18 mouse cellular contexts compared by ENCODE assay signal in the genomic region with DNA sequence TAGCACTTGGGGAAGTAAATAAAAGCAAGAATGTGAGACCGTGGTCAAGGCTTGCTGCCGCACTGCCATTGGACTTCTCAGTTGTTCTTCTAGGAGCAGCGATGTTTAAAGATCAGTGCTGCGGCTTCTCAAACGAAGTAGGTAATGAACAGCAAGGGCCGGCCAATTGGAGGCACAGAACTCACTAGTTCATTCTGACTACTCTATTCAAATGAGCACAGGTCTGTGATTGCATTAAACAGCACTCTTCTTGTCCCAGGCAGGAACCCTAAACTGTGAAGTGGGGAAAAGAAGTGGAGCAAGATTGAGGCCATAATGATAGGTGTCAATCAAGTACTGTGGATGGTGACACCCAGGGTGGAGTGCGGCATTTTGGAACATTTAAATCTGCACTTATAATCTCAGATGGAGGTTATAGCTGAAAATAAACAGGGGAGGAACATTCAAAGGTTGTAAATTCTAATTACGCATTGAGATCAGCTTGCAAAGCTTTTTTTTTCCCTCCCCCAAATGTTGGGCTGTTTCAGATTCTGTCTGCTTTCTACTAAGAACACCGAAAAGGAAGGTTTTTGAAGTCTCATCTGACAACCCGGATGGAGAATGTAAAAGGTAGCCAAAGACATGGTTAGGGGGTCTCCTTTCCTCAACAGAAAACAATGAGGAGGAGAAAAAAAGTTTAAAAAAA.
DNase-seq lines count a peak whose midpoint lies in the region; ATAC-seq and TF ChIP-seq lines count a peak whose summit lies in the region.
"Had no signal": no experiment of that assay in that cellular context is flagged by ENCODE, and none has a peak within 500 bp of the region (broad histone marks: within the 10 kb centered on the region; RNA-seq: fewer than 3 reads in every experiment).

No protein-coding gene starts in this region.

- H3K27ac ChIP-seq in hindbrain, embryonic 11.5 days (ENCODE audit: low read depth, low read length): peak overlapping the region; percentile 93
- no peak overlapping the region for H3K27ac ChIP-seq in hindbrain, embryonic 16.5 days (ENCODE audit: low read depth, low read length)
- H3K27ac ChIP-seq in forebrain, embryonic 10.5 days: peak overlapping the region; percentile 88
- peak overlapping the region; percentile 91 for H3K27ac ChIP-seq in forebrain, postnatal 0 days (ENCODE audit: low read depth, low read length)
- peak overlapping the region; percentile 90 for H3K27ac ChIP-seq in midbrain, embryonic 14.5 days (replicated peaks; ENCODE audit: low read depth, low read length)
- H3K27ac ChIP-seq: stomach, embryonic 15.5 days had no signal

- H3K9me3 ChIP-seq in hindbrain, embryonic 11.5 days (ENCODE audit: control insufficient read depth, low read length): no peaks in the 10 kb centered on the region
- no peaks in the 10 kb centered on the region for H3K9me3 ChIP-seq in hindbrain, embryonic 16.5 days (ENCODE audit: control insufficient read depth, low read length)
- H3K9me3 ChIP-seq in forebrain, embryonic 10.5 days: no peaks in the 10 kb centered on the region
- no peaks in the 10 kb centered on the region for H3K9me3 ChIP-seq in forebrain, postnatal 0 days (ENCODE audit: low read length)
- no peaks in the 10 kb centered on the region for H3K9me3 ChIP-seq in midbrain, embryonic 14.5 days (ENCODE audit: control insufficient read depth, low read length)
- H3K9me3 ChIP-seq: limb, embryonic 10.5 days; stomach, embryonic 15.5 days had no signal

- no peak overlapping the region for H3K4me3 ChIP-seq in hindbrain, embryonic 11.5 days (ENCODE audit: low read depth, low read length)
- no peak overlapping the region for H3K4me3 ChIP-seq in hindbrain, embryonic 16.5 days (ENCODE audit: low read length)
- no peak overlapping the region for H3K4me3 ChIP-seq in forebrain, embryonic 10.5 days
- no peak overlapping the region for H3K4me3 ChIP-seq in forebrain, postnatal 0 days (ENCODE audit: low read depth, low read length)
- no peak overlapping the region for H3K4me3 ChIP-seq in midbrain, embryonic 14.5 days (replicated peaks; ENCODE audit: low read depth, low read length)
- H3K4me3 ChIP-seq: limb, embryonic 10.5 days; stomach, embryonic 15.5 days had no signal

- no peak for DNase-seq in hindbrain, embryonic 11.5 days (ENCODE audit: low spot score)
- DNase-seq in forebrain, embryonic 10.5 days (ENCODE audit: extremely low spot score, low spot score): no peak
- DNase-seq in forebrain, postnatal 0 days: peak; percentile 57
- peak; percentile 40 for DNase-seq in midbrain, embryonic 14.5 days
- DNase-seq in thymus, postnatal 10 days (ENCODE audit: low spot score in 2 of 2): no peak
- DNase-seq: cerebellum, adult 2 months; gastrocnemius, postnatal 14 days; liver, postnatal 0 days; lung, postnatal 10 days; right cerebral cortex, postnatal 25 days; thymus, adult 18-20 months had no signal

- no peaks in the 10 kb centered on the region for H3K27me3 ChIP-seq in hindbrain, embryonic 11.5 days (ENCODE audit: control insufficient read depth, insufficient read depth, low read length)
- no peaks in the 10 kb centered on the region for H3K27me3 ChIP-seq in hindbrain, embryonic 16.5 days (replicated peaks; ENCODE audit: control insufficient read depth, insufficient read depth, low read length)
- no peaks in the 10 kb centered on the region for H3K27me3 ChIP-seq in forebrain, embryonic 10.5 days (ENCODE audit: poor library complexity, severe bottlenecking)
- H3K27me3 ChIP-seq in forebrain, postnatal 0 days (ENCODE audit: insufficient read depth, low read length): no peaks in the 10 kb centered on the region
- no peaks in the 10 kb centered on the region for H3K27me3 ChIP-seq in midbrain, embryonic 14.5 days (ENCODE audit: control insufficient read depth, insufficient read depth, low read length)
- H3K27me3 ChIP-seq: stomach, embryonic 15.5 days had no signal

- H3K9ac ChIP-seq in hindbrain, embryonic 11.5 days (ENCODE audit: low read depth, low read length): no peak overlapping the region
- no peak overlapping the region for H3K9ac ChIP-seq in hindbrain, embryonic 16.5 days (ENCODE audit: low read depth, low read length)
- peak overlapping the region; percentile 47 for H3K9ac ChIP-seq in forebrain, postnatal 0 days
- H3K9ac ChIP-seq in midbrain, embryonic 14.5 days (replicated peaks; ENCODE audit: low read length): no peak overlapping the region
- H3K9ac ChIP-seq: liver, postnatal 0 days; stomach, embryonic 15.5 days had no signal

- WGBS in hindbrain, embryonic 11.5 days: 72% methylated on average over 10 of the region's 10 CpGs
- 63% methylated on average over 10 of the region's 10 CpGs for WGBS in hindbrain, embryonic 16.5 days
- WGBS in forebrain, embryonic 10.5 days: 71% methylated on average over 10 of the region's 10 CpGs
- 34% methylated on average over 10 of the region's 10 CpGs for WGBS in forebrain, postnatal 0 days
- 60% methylated on average over 10 of the region's 10 CpGs for WGBS in midbrain, embryonic 14.5 days

- H3K4me2 ChIP-seq in hindbrain, embryonic 11.5 days (replicated peaks; ENCODE audit: low read depth, low read length): no peak overlapping the region
- H3K4me2 ChIP-seq in hindbrain, embryonic 16.5 days (ENCODE audit: low read length): no peak overlapping the region
- H3K4me2 ChIP-seq in forebrain, postnatal 0 days (ENCODE audit: low read depth): peak overlapping the region; percentile 44; the same call in 1 of the 2 replicates
- H3K4me2 ChIP-seq in midbrain, embryonic 14.5 days (ENCODE audit: low read length): peak overlapping the region; percentile 46
- H3K4me2 ChIP-seq: stomach, embryonic 15.5 days had no signal

- TF ChIP-seq CTCF in forebrain, postnatal 0 days (IDR thresholded peaks at IDR 0.05; ENCODE audit: low read depth): no peak

- H3K36me3 ChIP-seq in hindbrain, embryonic 11.5 days (ENCODE audit: control insufficient read depth, insufficient read depth, low read length): no peaks in the 10 kb centered on the region
- no peaks in the 10 kb centered on the region for H3K36me3 ChIP-seq in hindbrain, embryonic 16.5 days (ENCODE audit: control insufficient read depth, insufficient read depth, low read length)
- no peaks in the 10 kb centered on the region for H3K36me3 ChIP-seq in forebrain, embryonic 10.5 days (replicated peaks)
- no peaks in the 10 kb centered on the region for H3K36me3 ChIP-seq in forebrain, postnatal 0 days (ENCODE audit: insufficient read depth)
- H3K36me3 ChIP-seq in midbrain, embryonic 14.5 days (ENCODE audit: control insufficient read depth, insufficient read depth, low read length): no peaks in the 10 kb centered on the region
- H3K36me3 ChIP-seq: G1E; limb, embryonic 10.5 days; stomach, embryonic 15.5 days had no signal

- no peak for ATAC-seq in hindbrain, embryonic 11.5 days (ENCODE audit: low FRiP score)
- ATAC-seq in hindbrain, embryonic 16.5 days: no peak
- no peak for ATAC-seq in forebrain, postnatal 0 days
- ATAC-seq in midbrain, embryonic 14.5 days (ENCODE audit: low FRiP score, low TSS enrichment): no peak
- ATAC-seq in erythroid progenitor cell, adult 5-6 weeks (replicated peaks; ENCODE audit: low FRiP score, poor library complexity, severe bottlenecking): no peak
- no peak for ATAC-seq in activated CD4-positive, CD25-positive, alpha-beta regulatory T cell, adult 4 months
- ATAC-seq: intestine, postnatal 0 days; liver, postnatal 0 days had no signal

- peaks cover 14% of the 10 kb centered on the region for H3K4me1 ChIP-seq in hindbrain, embryonic 11.5 days (replicated peaks; ENCODE audit: control insufficient read depth, insufficient read depth, low read length)
- H3K4me1 ChIP-seq in hindbrain, embryonic 16.5 days (ENCODE audit: control insufficient read depth, insufficient read depth, low read depth, low read length): peaks cover 15% of the 10 kb centered on the region
- peaks cover 64% of the 10 kb centered on the region for H3K4me1 ChIP-seq in forebrain, embryonic 10.5 days
- peaks cover 36% of the 10 kb centered on the region for H3K4me1 ChIP-seq in forebrain, postnatal 0 days (ENCODE audit: insufficient read depth)
- peaks cover 52% of the 10 kb centered on the region for H3K4me1 ChIP-seq in midbrain, embryonic 14.5 days (ENCODE audit: control insufficient read depth, insufficient read depth, low read length)
- H3K4me1 ChIP-seq: stomach, embryonic 15.5 days had no signal

Comparison
In these comparisons a context has a peak if more than half of its experiments do, and no peak if none do; other contexts are left out.
1. DNase-seq: peak in forebrain, postnatal 0 days (single experiment) and midbrain, embryonic 14.5 days (single experiment); none in hindbrain, embryonic 11.5 days (single experiment), forebrain, embryonic 10.5 days (single experiment) and thymus, postnatal 10 days (0 of 2).
2. H3K4me2 ChIP-seq: peak in forebrain, postnatal 0 days (single experiment) and midbrain, embryonic 14.5 days (single experiment); none in hindbrain, embryonic 11.5 days (single experiment) and hindbrain, embryonic 16.5 days (single experiment).